Mouse (Mus musculus) myocyte (in vitro differentiated cells): Measurements from ENCODE around the gene Atox1. TPM values are rescaled to one million over a fixed set of nuclear protein-coding genes. Genes with fewer than 3 reads are reported as not detected.
A peak's percentile ranks its signal among the peaks of the same experiment; 100 is the strongest.

Source experiments
- H3K27me3 ChIP-seq: one replicate; pipeline ENCODE4 v1.6.1; 2011; ENCODE audit not compliant: control insufficient read depth, insufficient read depth, insufficient read length
- H3K36me3 ChIP-seq: one replicate; pipeline ENCODE4 v1.6.1; 2011; ENCODE audit not compliant: control insufficient read depth, insufficient read depth
- H3K4me2 ChIP-seq: one replicate; pipeline ENCODE4 v1.6.1; 2011; ENCODE audit warnings: low read depth, control low read depth
- H3K4me3 ChIP-seq: one replicate; pipeline ENCODE4 v1.5.1; 2011; ENCODE audit warnings: mild to moderate bottlenecking, control low read depth, moderate library complexity
- H3K79me2 ChIP-seq: one replicate; pipeline ENCODE4 v1.6.1; 2011; ENCODE audit not compliant: control insufficient read depth, insufficient read depth
- H3ac ChIP-seq: one replicate; pipeline ENCODE4 v1.6.1; 2011; ENCODE audit not compliant: control insufficient read depth, insufficient read length
- CEBPB ChIP-seq: IDR thresholded peaks from 2 replicates; pipeline ENCODE4 v1.6.1; 2011; ENCODE audit warnings: mild to moderate bottlenecking, moderate library complexity; ENCODE audit not compliant: poor library complexity, insufficient read depth, severe bottlenecking
- E2F4 ChIP-seq: IDR thresholded peaks from one replicate; pipeline ENCODE4 v1.6.1; 2011; ENCODE audit warnings: mild to moderate bottlenecking, control low read depth, moderate library complexity; ENCODE audit not compliant: insufficient read depth
- MAX ChIP-seq: IDR thresholded peaks from one replicate; pipeline ENCODE4 v1.6.1; 2011; ENCODE audit warnings: low read depth, mild to moderate bottlenecking, control low read depth
- MYOD1 ChIP-seq, 3 experiments: IDR thresholded peaks; one replicate each; pipeline ENCODE4 v1.6.1; 2011; ENCODE audit warnings: control low read depth in 2 of 3, low read depth in 2 of 3, mild to moderate bottlenecking in 2 of 3, moderate library complexity in 1 of 3; ENCODE audit not compliant: insufficient read length in 2 of 3, control insufficient read depth in 1 of 3
- MYOG ChIP-seq, 3 experiments: IDR thresholded peaks; one replicate each; pipeline ENCODE4 v1.6.1; 2011; ENCODE audit warnings: control low read depth in 2 of 3, low read depth in 2 of 3, mild to moderate bottlenecking in 2 of 3; ENCODE audit not compliant: insufficient read length in 2 of 3, control insufficient read depth in 1 of 3, insufficient read depth in 1 of 3
- POLR2A ChIP-seq: IDR thresholded peaks from one replicate; pipeline ENCODE4 v1.6.1; 2011; ENCODE audit warnings: low read depth, mild to moderate bottlenecking, control low read depth, moderate library complexity; ENCODE audit not compliant: insufficient read length
- POLR2AphosphoS2 ChIP-seq: IDR thresholded peaks from one replicate; pipeline ENCODE4 v1.6.1; 2011; ENCODE audit warnings: low read depth, control low read depth; ENCODE audit not compliant: insufficient read length
- REST ChIP-seq: IDR thresholded peaks from one replicate; pipeline ENCODE4 v1.6.1; 2011; ENCODE audit warnings: mild to moderate bottlenecking, control low read depth, moderate library complexity; ENCODE audit not compliant: insufficient read depth, insufficient read length
- SRF ChIP-seq: IDR thresholded peaks from one replicate; pipeline ENCODE4 v1.6.1; 2011; ENCODE audit warnings: low read depth; ENCODE audit not compliant: control insufficient read depth, insufficient read length
- TCF12 ChIP-seq: IDR thresholded peaks from one replicate; pipeline ENCODE4 v1.6.1; 2011; ENCODE audit warnings: mild to moderate bottlenecking, control low read depth; ENCODE audit not compliant: poor library complexity, insufficient read depth, severe bottlenecking
- TCF3 ChIP-seq: IDR thresholded peaks from one replicate; pipeline ENCODE4 v1.6.1; 2011; ENCODE audit warnings: low read depth, control low read depth; ENCODE audit not compliant: insufficient read length
- USF1 ChIP-seq: IDR thresholded peaks from one replicate; pipeline ENCODE4 v1.6.1; 2011; ENCODE audit warnings: low read depth, mild to moderate bottlenecking, control low read depth, moderate library complexity
- polyA plus RNA-seq: library from polyadenylated mRNA; unstranded; fragments of >200 nt; fragmentation: generic; extraction: Trizol; gene quantifications from one replicate; pipeline ENCODE4 v1.2.1, GENCODE M21; 2012; ENCODE audit warnings: missing spikeins

The Atox1 gene
- polyA plus RNA-seq, 1 experiment, result 264 TPM

GRCm38 (mm10) chr11:55496158-55496557, 35.1 kb upstream of the Atox1 start:
- TF ChIP-seq SRF, result no peak
- no peak for TF ChIP-seq CEBPB
- no peak for TF ChIP-seq MYOG (IDR thresholded peaks at IDR 0.05; ENCODE audit: control insufficient read depth in 1 of 3, insufficient read depth in 1 of 3, insufficient read length in 2 of 3, low read depth in 2 of 3)
- TF ChIP-seq REST, result no peak
- no peak for TF ChIP-seq TCF12
- no peak for TF ChIP-seq POLR2AphosphoS2
- TF ChIP-seq MAX, result no peak
- TF ChIP-seq USF1, result no peak
- TF ChIP-seq POLR2A, result no peak
- TF ChIP-seq TCF3, result no peak
- no peak for TF ChIP-seq E2F4
- Histone ChIP-seq H3K4me2 (no peak overlapping the region), H3K27me3 (no peaks in the 10 kb centered on the region), H3ac (no peak overlapping the region), H3K79me2 (peaks cover 18% of the 10 kb centered on the region), H3K4me3 (no peak overlapping the region), H3K36me3 (peaks cover 79% of the 10 kb centered on the region)

- H3ac ChIP-seq, result no peak overlapping the region
- no peak overlapping the region for H3K4me2 ChIP-seq
- H3K79me2 ChIP-seq, result peaks cover 93% of the 10 kb centered on the region
- no peaks in the 10 kb centered on the region for H3K27me3 ChIP-seq
- no peak overlapping the region for H3K4me3 ChIP-seq
- peaks cover 43% of the 10 kb centered on the region for H3K36me3 ChIP-seq
- TF ChIP-seq MAX (no peak), REST (no peak), CEBPB (no peak), SRF (no peak), MYOD1 (IDR thresholded peaks at IDR 0.05; ENCODE audit: control insufficient read depth in 1 of 3, insufficient read length in 2 of 3, low read depth in 2 of 3) (no peak), POLR2AphosphoS2 (no peak), TCF3 (no peak), POLR2A (no peak), MYOG (IDR thresholded peaks at IDR 0.05; ENCODE audit: control insufficient read depth in 1 of 3, insufficient read depth in 1 of 3, insufficient read length in 2 of 3, low read depth in 2 of 3) (no peak), TCF12 (no peak)
Measured at GRCm38 (mm10) chr11:55485443-55485842, 24.4 kb upstream of the Atox1 start.

- Histone ChIP-seq H3K79me2 (peaks cover 86% of the 10 kb centered on the region), H3K36me3 (no peaks in the 10 kb centered on the region), H3K27me3 (no peaks in the 10 kb centered on the region), H3K4me3 (no peak overlapping the region), H3ac (no peak overlapping the region), H3K4me2 (peak overlapping the region; percentile 55)
- TF ChIP-seq POLR2A (no peak), MYOG (IDR thresholded peaks at IDR 0.05; ENCODE audit: control insufficient read depth in 1 of 3, insufficient read depth in 1 of 3, insufficient read length in 2 of 3, low read depth in 2 of 3) (peak in 2 of 3 experiments; percentile 50 to 86), MYOD1 (IDR thresholded peaks at IDR 0.05; ENCODE audit: control insufficient read depth in 1 of 3, insufficient read length in 2 of 3, low read depth in 2 of 3) (peak in 2 of 3 experiments; percentile 19 to 61)
Measured at GRCm38 (mm10) chr11:55473219-55473618, 12.2 kb upstream of the Atox1 start.

DNA sequence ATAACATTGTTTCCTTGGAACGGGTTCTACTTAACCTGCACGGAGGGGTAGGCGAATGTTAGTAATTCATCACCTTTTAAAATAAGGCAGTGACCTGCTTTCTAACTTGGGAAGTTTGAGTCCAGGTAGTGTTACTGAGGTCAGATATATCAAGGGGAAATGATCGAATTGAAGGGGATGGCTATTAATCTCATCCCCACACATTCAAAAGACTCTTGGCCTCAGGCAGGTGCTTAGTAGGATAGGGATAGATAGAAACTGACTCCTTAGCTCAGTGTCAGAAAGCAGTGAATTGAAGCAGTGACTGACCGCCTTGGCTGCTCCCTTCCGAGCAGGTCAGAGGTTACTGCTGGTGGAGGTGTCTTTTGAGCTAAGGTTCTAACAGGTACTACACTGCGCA, 10.4 kb upstream of the Atox1 start:
- H3K36me3 ChIP-seq, result no peaks in the 10 kb centered on the region
- peak overlapping the region; percentile 94 for H3K4me3 ChIP-seq
- TF ChIP-seq MAX, result no peak
- TF ChIP-seq POLR2AphosphoS2, result no peak
- TF ChIP-seq REST, result no peak
- no peak for TF ChIP-seq POLR2A
- TF ChIP-seq MYOD1 (IDR thresholded peaks at IDR 0.05; ENCODE audit: control insufficient read depth in 1 of 3, insufficient read length in 2 of 3, low read depth in 2 of 3), result no peak
- no peak for TF ChIP-seq MYOG (IDR thresholded peaks at IDR 0.05; ENCODE audit: control insufficient read depth in 1 of 3, insufficient read depth in 1 of 3, insufficient read length in 2 of 3, low read depth in 2 of 3)
- no peak for TF ChIP-seq TCF12
- H3K27me3 ChIP-seq, result no peaks in the 10 kb centered on the region
- H3K4me2 ChIP-seq, result peak overlapping the region; percentile 96
- no peak overlapping the region for H3ac ChIP-seq
- H3K79me2 ChIP-seq, result peaks cover 68% of the 10 kb centered on the region

DNA sequence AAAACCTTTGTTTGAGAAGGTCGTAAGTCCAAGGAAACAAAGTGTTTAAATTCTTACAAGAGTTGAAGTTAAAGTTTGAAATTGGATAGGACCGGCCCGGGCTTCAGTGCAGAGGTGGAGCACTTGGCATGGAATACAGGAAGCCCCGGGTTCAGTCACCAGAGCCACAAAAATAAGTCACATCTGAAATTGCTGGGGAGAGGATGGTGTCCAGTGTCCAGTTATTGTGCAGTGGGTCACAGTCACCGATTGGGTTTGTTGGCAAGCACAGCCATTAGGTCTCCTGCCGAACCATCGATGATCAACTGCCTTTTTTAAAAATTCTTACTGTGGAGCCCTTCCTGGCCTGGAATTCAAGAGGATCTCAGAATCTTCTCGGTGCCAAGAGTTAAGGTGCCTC, 9.7 kb upstream of the Atox1 start:
- no peaks in the 10 kb centered on the region for H3K27me3 ChIP-seq
- TF ChIP-seq MYOG (IDR thresholded peaks at IDR 0.05; ENCODE audit: control insufficient read depth in 1 of 3, insufficient read depth in 1 of 3, insufficient read length in 2 of 3, low read depth in 2 of 3), result no peak
- peak overlapping the region; percentile 94 for H3K4me3 ChIP-seq
- peak overlapping the region; percentile 96 for H3K4me2 ChIP-seq
- no peaks in the 10 kb centered on the region for H3K36me3 ChIP-seq
- H3K79me2 ChIP-seq, result peaks cover 61% of the 10 kb centered on the region
- H3ac ChIP-seq, result peak overlapping the region; percentile 96
